Mouse (Mus musculus) heart, adult 2 months (tissue): Measurements from ENCODE around the gene Vmn1r47. TPM values are rescaled to one million over a fixed set of nuclear protein-coding genes. Genes with fewer than 3 reads are reported as not detected.
A peak's percentile ranks its signal among the peaks of the same experiment; 100 is the strongest.
"Not testable (repeated sequence)": the region's sequence is repeated elsewhere in the genome, so short reads cannot be mapped to it uniquely, and the experiment has no call there.

Experiments used
- DNase-seq, 2 experiments: peaks; one replicate each; pipeline ENCODE4 v3.0.0; 2021
- H3K27ac ChIP-seq: fragments of 200-600 bp; 2 replicates; pipeline ENCODE4 v1.8.1; 2022
- H3K27me3 ChIP-seq: fragments of 200-500 bp; 2 replicates; pipeline ENCODE4 v1.6.1; 2012; ENCODE audit warnings: mild to moderate bottlenecking, low read length, inconsistent platforms, mixed read lengths; ENCODE audit not compliant: control insufficient read depth, insufficient read depth
- H3K36me3 ChIP-seq: fragments of 200-500 bp; 2 replicates; pipeline ENCODE4 v1.6.1; 2012; ENCODE audit warnings: low read length, inconsistent platforms; ENCODE audit not compliant: control insufficient read depth, insufficient read depth
- H3K4me1 ChIP-seq: fragments of 200-500 bp; 2 replicates; pipeline ENCODE4 v1.6.1; 2011; ENCODE audit warnings: low read length; ENCODE audit not compliant: control insufficient read depth, insufficient read depth
- H3K4me3 ChIP-seq: fragments of 200-600 bp; 2 replicates; pipeline ENCODE4 v1.8.1; 2022
- H3K79me2 ChIP-seq: fragments of 200-500 bp; replicated peaks from 2 replicates; pipeline ENCODE4 v1.6.1; 2012; ENCODE audit warnings: mild to moderate bottlenecking, inconsistent platforms, low read length, moderate library complexity, mixed read lengths; ENCODE audit not compliant: control insufficient read depth, insufficient read depth
- H3K9ac ChIP-seq: fragments of 200-500 bp; 2 replicates; pipeline ENCODE4 v1.6.1; 2012; ENCODE audit warnings: low read depth, mild to moderate bottlenecking, control low read depth, inconsistent platforms, low read length, mixed read lengths
- CTCF ChIP-seq: fragments of 200-600 bp; IDR thresholded peaks from 2 replicates; pipeline ENCODE4 v1.8.1; 2022; ENCODE audit warnings: antibody characterized with exemption, mild to moderate bottlenecking, moderate library complexity
- EP300 ChIP-seq: fragments of 200-500 bp; IDR thresholded peaks from 2 replicates; pipeline ENCODE4 v1.6.1; 2011; ENCODE audit warnings: low read depth, low read length, control low read depth; ENCODE audit not compliant: insufficient read depth
- POLR2A ChIP-seq: fragments of 200-500 bp; IDR thresholded peaks from 2 replicates; pipeline ENCODE4 v1.6.1; 2011; ENCODE audit warnings: mild to moderate bottlenecking, low read depth, low read length, control low read depth; ENCODE audit not compliant: insufficient read depth
- WGBS: fragments of 180-500 bp; shearing (Covaris S2); methylation state at CpG from one replicate; pipeline ENCODE4 v1.1.7; 2018; 5-methylcytosine and 5-hydroxymethylcytosine counted together
- intact Hi-C: fragments of 180-260 bp; cut with DNase I; formaldehyde crosslinking; loops from one replicate; pipeline ENCODE4 v1.15.1; 2025
- long read RNA-seq: library from polyadenylated mRNA; stranded (forward); transcript quantifications from one replicate; pipeline ENCODE4 v2.0.0, GENCODE M21; 2021
- polyA plus RNA-seq: library from polyadenylated mRNA; depleted of rRNA; stranded (reverse); fragments of >200 nt; gene quantifications from 2 replicates; pipeline ENCODE4 v1.2.3, GENCODE M21; 2012; rRNA removed
- total RNA-seq, 2 experiments: library from RNA; stranded (reverse); gene quantifications; 2 replicates each; pipeline ENCODE4 v1.2.3; 2021

Vmn1r47 gene
- total RNA-seq (not detected), polyA plus RNA-seq (not detected in 2 replicates)
- long read RNA-seq = 0 reads

GRCm38 (mm10) chr6:90015847-90016246 lies at the start of gene Vmn1r47:
Vmn1r47 (plus strand) TSS chr6:90016147.
- H3K9ac ChIP-seq, H3K36me3 ChIP-seq, H3K79me2 ChIP-seq, H3K4me1 ChIP-seq, intact Hi-C loops, H3K27me3 ChIP-seq, DNase-seq, H3K4me3 ChIP-seq, H3K27ac ChIP-seq: not testable (repeated sequence)
- WGBS = 87% methylated on average over 1 of the region's 1 CpGs

- intact Hi-C loops = no loop called here
- Histone ChIP-seq H3K4me3 (no peak overlapping the region), H3K36me3 (no peaks in the 10 kb centered on the region), H3K9ac (no peak overlapping the region), H3K4me1 (no peaks in the 10 kb centered on the region), H3K79me2 (no peaks in the 10 kb centered on the region), H3K27me3 (no peaks in the 10 kb centered on the region), H3K27ac (no peak overlapping the region)
- no peak for DNase-seq
- TF ChIP-seq CTCF (no peak), EP300 (no peak), POLR2A (no peak)
Measured at GRCm38 (mm10) chr6:89966341-89966740, 49.6 kb upstream of the Vmn1r47 start.

- intact Hi-C loops = no loop called here
- H3K36me3 ChIP-seq = no peaks in the 10 kb centered on the region
- H3K4me1 ChIP-seq = no peaks in the 10 kb centered on the region
- no peak within 1 kb of the TSS for H3K4me3 ChIP-seq
- DNase-seq = no peak
- H3K27me3 ChIP-seq = no peaks in the 10 kb centered on the region; the same call in 1 of the 2 replicates
- TF ChIP-seq CTCF (no peak), EP300 (no peak), POLR2A (no peak)
- H3K79me2 ChIP-seq = no peaks in the 10 kb centered on the region
- H3K9ac ChIP-seq = no peak within 1 kb of the TSS
- 42% methylated on average over 2 of the region's 2 CpGs for WGBS
- no peak within 1 kb of the TSS for H3K27ac ChIP-seq
Measured at GRCm38 (mm10) chr6:89969013-89969412, 46.9 kb upstream of the Vmn1r47 start, which contains the start of gene Vmn1r46. Vmn1r46 (plus strand) TSS chr6:89969313.

- 6% methylated on average over 1 of the region's 1 CpGs for WGBS
- intact Hi-C loops = loop anchor here (10.0 kb wide), 1 partner anchor 301 kb away; no protein-coding TSS in a partner anchor
- Histone ChIP-seq H3K79me2 (no peaks in the 10 kb centered on the region), H3K27ac (no peak overlapping the region), H3K36me3 (no peaks in the 10 kb centered on the region), H3K9ac (no peak overlapping the region), H3K4me1 (no peaks in the 10 kb centered on the region), H3K4me3 (no peak overlapping the region), H3K27me3 (no peaks in the 10 kb centered on the region)
- TF ChIP-seq POLR2A (no peak), EP300 (no peak), CTCF (peak; percentile 50)
- no peak for DNase-seq
Measured at GRCm38 (mm10) chr6:89985989-89986388, 30.0 kb upstream of the Vmn1r47 start.

GRCm38 (mm10) chr6:90036741-90037140 lies 20.8 kb downstream of the Vmn1r47 start, which contains the start of gene Vmn1r48:
Vmn1r48 (minus strand) TSS chr6:90036841.
- H3K9ac ChIP-seq, H3K36me3 ChIP-seq, H3K4me1 ChIP-seq, H3K27ac ChIP-seq, DNase-seq, intact Hi-C loops, H3K27me3 ChIP-seq, H3K4me3 ChIP-seq, H3K79me2 ChIP-seq: not testable (repeated sequence)
- WGBS = no CpG with 5 or more reads among the region's 2 CpGs

Other genes starting within 250 kb of the Vmn1r47 start
- under 1 TPM; 0.11 to 0.16 TPM for gene Vmn1r42, start 139.7 kb upstream of the Vmn1r47 start, total RNA-seq
- not detected in 2 replicates for gene Vmn1r42, start 139.7 kb upstream of the Vmn1r47 start, polyA plus RNA-seq
- under 1 TPM in 1 of 2 experiments, not detected in 1; 0.02 TPM for gene Vmn1r43, start 139.7 kb upstream of the Vmn1r47 start, total RNA-seq
- gene Vmn1r43, start 139.7 kb upstream of the Vmn1r47 start, polyA plus RNA-seq = 0.02 TPM in 1 of 2 replicates, not detected in the other
- not detected for gene Vmn1r44, start 132.5 kb upstream of the Vmn1r47 start, total RNA-seq
- gene Vmn1r44, start 132.5 kb upstream of the Vmn1r47 start, polyA plus RNA-seq = not detected in 2 replicates
- not detected for gene Vmn1r45, start 75.5 kb upstream of the Vmn1r47 start, total RNA-seq
- gene Vmn1r45, start 75.5 kb upstream of the Vmn1r47 start, polyA plus RNA-seq = not detected in 2 replicates
- not detected for gene Vmn1r46, start 46.8 kb upstream of the Vmn1r47 start, total RNA-seq
- not detected in 2 replicates for gene Vmn1r46, start 46.8 kb upstream of the Vmn1r47 start, polyA plus RNA-seq
- not detected for gene Vmn1r48, start 20.7 kb downstream of the Vmn1r47 start, total RNA-seq
- gene Vmn1r48, start 20.7 kb downstream of the Vmn1r47 start, polyA plus RNA-seq = not detected in 2 replicates
- not detected for gene Vmn1r49, start 62.4 kb downstream of the Vmn1r47 start, total RNA-seq
- gene Vmn1r49, start 62.4 kb downstream of the Vmn1r47 start, polyA plus RNA-seq = not detected in 2 replicates
- gene Vmn1r50, start 85.3 kb downstream of the Vmn1r47 start, total RNA-seq = not detected
- gene Vmn1r50, start 85.3 kb downstream of the Vmn1r47 start, polyA plus RNA-seq = not detected in 2 replicates
- gene Vmn1r51, start 106.4 kb downstream of the Vmn1r47 start, total RNA-seq = not detected
- gene Vmn1r51, start 106.4 kb downstream of the Vmn1r47 start, polyA plus RNA-seq = not detected in 2 replicates
- gene Vmn1r52, start 158.7 kb downstream of the Vmn1r47 start, total RNA-seq = not detected
- not detected in 2 replicates for gene Vmn1r52, start 158.7 kb downstream of the Vmn1r47 start, polyA plus RNA-seq
- not detected for gene V1ra8, start 186.6 kb downstream of the Vmn1r47 start, total RNA-seq
- not detected in 2 replicates for gene V1ra8, start 186.6 kb downstream of the Vmn1r47 start, polyA plus RNA-seq
- gene Vmn1r53, start 208.3 kb downstream of the Vmn1r47 start, total RNA-seq = not detected
- not detected in 2 replicates for gene Vmn1r53, start 208.3 kb downstream of the Vmn1r47 start, polyA plus RNA-seq
- not detected for gene Vmn1r54, start 230.2 kb downstream of the Vmn1r47 start, total RNA-seq
- gene Vmn1r54, start 230.2 kb downstream of the Vmn1r47 start, polyA plus RNA-seq = not detected in 2 replicates